Mouse (Mus musculus) neural tube, embryonic 15.5 days (tissue): Measurements from ENCODE around the gene Slit2. TPM values are rescaled to one million over a fixed set of nuclear protein-coding genes. Genes with fewer than 3 reads are reported as not detected.
A peak's percentile ranks its signal among the peaks of the same experiment; 100 is the strongest.

Experiments
- ATAC-seq: fragments of 200-750 bp; cut with Nextera tagmentation; 2 replicates; pipeline ENCODE4 v1.8.0; 2017; ENCODE audit warnings: mild to moderate bottlenecking, moderate TSS enrichment, moderate library complexity; ENCODE audit not compliant: low FRiP score
- H3K27ac ChIP-seq: fragments of 300-500 bp; sonication (generic); replicated peaks from 2 replicates; pipeline ENCODE4 v1.5.1; 2015; ENCODE audit warnings: mild to moderate bottlenecking, inconsistent platforms
- H3K27me3 ChIP-seq: fragments of 300-500 bp; sonication (generic); replicated peaks from 2 replicates; pipeline ENCODE4 v1.6.1; 2015; ENCODE audit warnings: inconsistent platforms
- H3K36me3 ChIP-seq: fragments of 300-500 bp; sonication (generic); 2 replicates; pipeline ENCODE4 v1.6.1; 2015; ENCODE audit warnings: inconsistent platforms
- H3K4me1 ChIP-seq: fragments of 300-500 bp; sonication (generic); 2 replicates; pipeline ENCODE4 v1.6.1; 2015; ENCODE audit warnings: inconsistent platforms
- H3K4me2 ChIP-seq: fragments of 300-500 bp; sonication (generic); 2 replicates; pipeline ENCODE4 v1.6.1; 2015; ENCODE audit warnings: inconsistent platforms, mild to moderate bottlenecking, moderate library complexity
- H3K4me3 ChIP-seq: fragments of 300-500 bp; sonication (generic); replicated peaks from 2 replicates; pipeline ENCODE4 v1.5.1; 2015; ENCODE audit warnings: mild to moderate bottlenecking, inconsistent platforms
- H3K9ac ChIP-seq: fragments of 300-500 bp; sonication (generic); replicated peaks from 2 replicates; pipeline ENCODE4 v1.6.1; 2015; ENCODE audit warnings: mild to moderate bottlenecking, inconsistent platforms
- H3K9me3 ChIP-seq: fragments of 300-500 bp; sonication (generic); replicated peaks from 2 replicates; pipeline ENCODE4 v1.6.1; 2016; ENCODE audit warnings: inconsistent platforms
- WGBS: fragments of 180-500 bp; shearing (Covaris S2); methylation state at CpG from one replicate; pipeline ENCODE4 v1.1.7; 2015; ENCODE audit warnings: mixed read lengths; 5-methylcytosine and 5-hydroxymethylcytosine counted together
- polyA plus RNA-seq: library from polyadenylated mRNA; unstranded; fragments of >200 nt; fragmentation: Nextera tagmentation; extraction: Ambion mirVana; gene quantifications from 2 replicates; pipeline ENCODE4 v1.2.1, GENCODE M21; 2015

Slit2 gene
- polyA plus RNA-seq, 1 experiment from 2014 or later: 39.1 TPM

- Histone ChIP-seq H3K9ac (peak overlapping the region; percentile 77), H3K9me3 (no peaks in the 10 kb centered on the region), H3K4me1 (peaks cover 33% of the 10 kb centered on the region), H3K36me3 (no peaks in the 10 kb centered on the region), H3K4me2 (peak overlapping the region; percentile 89), H3K4me3 (peak overlapping the region; percentile 72), H3K27me3 (no peaks in the 10 kb centered on the region), H3K27ac (peak overlapping the region; percentile 7; the same call in 1 of the 2 replicates)
- WGBS: under 1% methylated on average over 48 of the region's 48 CpGs
- peak; percentile 33; the same call in 1 of the 2 replicates for ATAC-seq
Observed at GRCm38 (mm10) chr5:47985901-47986670, 3.1 kb downstream of the Slit2 start.

- 86% methylated on average over 4 of the region's 4 CpGs for WGBS
- no peak overlapping the region for H3K9ac ChIP-seq
Observed at GRCm38 (mm10) chr5:47990926-47991325, 8.0 kb downstream of the Slit2 start.

GRCm38 (mm10) chr5:48003708-48004415, 20.9 kb downstream of the Slit2 start:
- Histone ChIP-seq H3K36me3 (no peaks in the 10 kb centered on the region), H3K27me3 (no peaks in the 10 kb centered on the region), H3K9ac (no peak overlapping the region), H3K9me3 (no peaks in the 10 kb centered on the region), H3K27ac (no peak overlapping the region), H3K4me1 (0 out of 2 replicates have a peak, but pooled peaks cover 7% of the 10 kb centered on the region), H3K4me3 (no peak overlapping the region), H3K4me2 (no peak overlapping the region)
- no peak for ATAC-seq
- WGBS: 56% methylated on average over 12 of the region's 12 CpGs

More at GRCm38 (mm10) chr5:47990926-47991325, 8.0 kb downstream of the Slit2 start:
- Histone ChIP-seq H3K4me3 (no peak overlapping the region), H3K9me3 (no peaks in the 10 kb centered on the region), H3K36me3 (no peaks in the 10 kb centered on the region), H3K4me2 (no peak overlapping the region), H3K4me1 (peaks cover 5% of the 10 kb centered on the region), H3K27ac (no peak overlapping the region), H3K27me3 (no peaks in the 10 kb centered on the region)
- no peak for ATAC-seq

- H3K9me3 ChIP-seq: no peaks in the 10 kb centered on the region
- ATAC-seq: no peak
Observed at GRCm38 (mm10) chr5:48005533-48005932, 22.6 kb downstream of the Slit2 start.

GRCm38 (mm10) chr5:48006059-48006458, 23.1 kb downstream of the Slit2 start:
- Histone ChIP-seq H3K4me1 (0 out of 2 replicates have a peak, but pooled peaks cover 7% of the 10 kb centered on the region), H3K36me3 (no peaks in the 10 kb centered on the region), H3K27ac (no peak overlapping the region), H3K4me2 (no peak overlapping the region), H3K4me3 (no peak overlapping the region), H3K9ac (no peak overlapping the region), H3K9me3 (no peaks in the 10 kb centered on the region), H3K27me3 (no peaks in the 10 kb centered on the region)
- ATAC-seq: no peak

More at GRCm38 (mm10) chr5:48005533-48005932, 22.6 kb downstream of the Slit2 start:
- Histone ChIP-seq H3K36me3 (no peaks in the 10 kb centered on the region), H3K4me1 (0 out of 2 replicates have a peak, but pooled peaks cover 7% of the 10 kb centered on the region), H3K4me3 (no peak overlapping the region), H3K27me3 (no peaks in the 10 kb centered on the region), H3K27ac (no peak overlapping the region), H3K4me2 (no peak overlapping the region), H3K9ac (no peak overlapping the region)
- 27% methylated on average over 9 of the region's 9 CpGs for WGBS

GRCm38 (mm10) chr5:48023441-48023840, 40.5 kb downstream of the Slit2 start:
- H3K4me1 ChIP-seq: no peaks in the 10 kb centered on the region
- H3K27ac ChIP-seq: no peak overlapping the region
- H3K4me2 ChIP-seq: no peak overlapping the region
- WGBS: 55% methylated on average over 4 of the region's 4 CpGs
- H3K36me3 ChIP-seq: no peaks in the 10 kb centered on the region
- H3K27me3 ChIP-seq: no peaks in the 10 kb centered on the region
- no peaks in the 10 kb centered on the region for H3K9me3 ChIP-seq
- no peak for ATAC-seq
- H3K9ac ChIP-seq: no peak overlapping the region
- no peak overlapping the region for H3K4me3 ChIP-seq

- H3K9me3 ChIP-seq: no peaks in the 10 kb centered on the region
- H3K27me3 ChIP-seq: no peaks in the 10 kb centered on the region
- H3K27ac ChIP-seq: no peak overlapping the region
- no peak overlapping the region for H3K9ac ChIP-seq
- ATAC-seq: no peak
- H3K36me3 ChIP-seq: no peaks in the 10 kb centered on the region
- H3K4me2 ChIP-seq: no peak overlapping the region
- H3K4me1 ChIP-seq: no peaks in the 10 kb centered on the region
- no peak overlapping the region for H3K4me3 ChIP-seq
- 70% methylated on average over 1 of the region's 1 CpGs for WGBS
Observed at GRCm38 (mm10) chr5:48034875-48035274, 51.9 kb downstream of the Slit2 start.

- 43% methylated on average over 5 of the region's 5 CpGs for WGBS
- Histone ChIP-seq H3K4me3 (no peak overlapping the region), H3K27me3 (no peaks in the 10 kb centered on the region), H3K9ac (no peak overlapping the region), H3K9me3 (no peaks in the 10 kb centered on the region), H3K36me3 (no peaks in the 10 kb centered on the region), H3K27ac (no peak overlapping the region), H3K4me2 (no peak overlapping the region), H3K4me1 (no peaks in the 10 kb centered on the region)
- 0 out of 2 replicates have a peak, but pooled peaks have one; percentile 53 for ATAC-seq
Observed at GRCm38 (mm10) chr5:48038033-48038432, 55.1 kb downstream of the Slit2 start.

GRCm38 (mm10) chr5:48048986-48049751, 66.2 kb downstream of the Slit2 start:
- no peaks in the 10 kb centered on the region for H3K9me3 ChIP-seq
- no peak overlapping the region for H3K27ac ChIP-seq
- WGBS: 42% methylated on average over 8 of the region's 8 CpGs

GRCm38 (mm10) chr5:48050637-48051314, 67.8 kb downstream of the Slit2 start:
- H3K27me3 ChIP-seq: no peaks in the 10 kb centered on the region
- no peak overlapping the region for H3K4me3 ChIP-seq
- H3K4me2 ChIP-seq: no peak overlapping the region
- no peak overlapping the region for H3K27ac ChIP-seq
- 52% methylated on average over 5 of the region's 5 CpGs for WGBS
- H3K9ac ChIP-seq: no peak overlapping the region
- H3K36me3 ChIP-seq: no peaks in the 10 kb centered on the region
- no peaks in the 10 kb centered on the region for H3K9me3 ChIP-seq
- no peak for ATAC-seq
- no peaks in the 10 kb centered on the region for H3K4me1 ChIP-seq

More at GRCm38 (mm10) chr5:48048986-48049751, 66.2 kb downstream of the Slit2 start:
- Histone ChIP-seq H3K4me2 (no peak overlapping the region), H3K27me3 (no peaks in the 10 kb centered on the region), H3K4me1 (no peaks in the 10 kb centered on the region), H3K4me3 (no peak overlapping the region), H3K9ac (no peak overlapping the region), H3K36me3 (no peaks in the 10 kb centered on the region)
- no peak for ATAC-seq

GRCm38 (mm10) chr5:48058612-48059011, 75.7 kb downstream of the Slit2 start:
- H3K27me3 ChIP-seq: no peaks in the 10 kb centered on the region
- H3K36me3 ChIP-seq: no peaks in the 10 kb centered on the region
- 49% methylated on average over 10 of the region's 10 CpGs for WGBS
- no peak overlapping the region for H3K4me3 ChIP-seq
- ATAC-seq: peak; percentile 64
- no peaks in the 10 kb centered on the region for H3K9me3 ChIP-seq
- H3K9ac ChIP-seq: no peak overlapping the region
- peak overlapping the region; percentile 38 for H3K4me2 ChIP-seq
- H3K27ac ChIP-seq: peak overlapping the region; percentile 48; the same call in 1 of the 2 replicates
- H3K4me1 ChIP-seq: peaks cover 6% of the 10 kb centered on the region; the same call in 1 of the 2 replicates
